Mouse (Mus musculus): ENCODE measurements at regions not wholly inside any gene's neighbourhood (a gene's known extent, or its start where the extent isn't known, plus 50 kb on each side); places are given as distances from the start of the nearest gene placed in this dataset.

GRCm38 (mm10) chrX:4688291-4688690 lies 112.0 kb upstream of the Btbd35f4 start:
- peak in 1 of 2 experiments; percentile 0 for DNase-seq

Data from B cell, adult 2 months (primary cell).